Mouse (Mus musculus): ENCODE results near the gene 3110009E18Rik. TPM values are rescaled to one million over a fixed set of nuclear protein-coding genes. Genes with fewer than 3 reads are reported as not detected.

The 3110009E18Rik gene
- polyA plus RNA-seq, 1 experiment from 2014 or later, result 14.4 TPM

GRCm38 (mm10) chr1:120158474-120159127 lies 37.6 kb downstream of the 3110009E18Rik start:
- H3K4me2 ChIP-seq, result no peak overlapping the region
- peak; percentile 88 for ATAC-seq (ENCODE audit: borderline replicate concordance, extremely low read depth, low FRiP score, low TSS enrichment)
- no peaks in the 10 kb centered on the region for H3K36me3 ChIP-seq
- H3K27me3 ChIP-seq, result no peaks in the 10 kb centered on the region
- WGBS, result 44% methylated on average over 9 of the region's 9 CpGs
- no peak overlapping the region for H3K9ac ChIP-seq
- peaks cover 4% of the 10 kb centered on the region; the same call in 1 of the 2 replicates for H3K4me1 ChIP-seq
- no peak overlapping the region for H3K27ac ChIP-seq
- H3K4me3 ChIP-seq, result no peak overlapping the region
- H3K9me3 ChIP-seq, result no peaks in the 10 kb centered on the region

GRCm38 (mm10) chr1:120161502-120161901 lies 40.5 kb downstream of the 3110009E18Rik start:
- ATAC-seq (ENCODE audit: borderline replicate concordance, extremely low read depth, low FRiP score, low TSS enrichment), result no peak
- Histone ChIP-seq H3K9ac (no peak overlapping the region), H3K27me3 (no peaks in the 10 kb centered on the region), H3K36me3 (no peaks in the 10 kb centered on the region), H3K27ac (no peak overlapping the region), H3K4me2 (no peak overlapping the region), H3K4me3 (no peak overlapping the region), H3K4me1 (peaks cover 4% of the 10 kb centered on the region; the same call in 1 of the 2 replicates), H3K9me3 (no peaks in the 10 kb centered on the region)
- WGBS, result 88% methylated on average over 5 of the region's 5 CpGs

GRCm38 (mm10) chr1:120162616-120163015 lies 41.6 kb downstream of the 3110009E18Rik start:
- WGBS, result 55% methylated on average over 1 of the region's 1 CpGs
- Histone ChIP-seq H3K36me3 (no peaks in the 10 kb centered on the region), H3K9me3 (no peaks in the 10 kb centered on the region), H3K9ac (no peak overlapping the region), H3K4me2 (no peak overlapping the region), H3K4me1 (peaks cover 4% of the 10 kb centered on the region; the same call in 1 of the 2 replicates), H3K27ac (no peak overlapping the region), H3K27me3 (no peaks in the 10 kb centered on the region), H3K4me3 (no peak overlapping the region)
- no peak for ATAC-seq (ENCODE audit: borderline replicate concordance, extremely low read depth, low FRiP score, low TSS enrichment)

GRCm38 (mm10) chr1:120168016-120168415 lies 47.0 kb downstream of the 3110009E18Rik start:
- Histone ChIP-seq H3K36me3 (no peaks in the 10 kb centered on the region), H3K27me3 (no peaks in the 10 kb centered on the region), H3K4me1 (no peaks in the 10 kb centered on the region; the same call in 1 of the 2 replicates), H3K4me2 (no peak overlapping the region), H3K9ac (no peak overlapping the region), H3K27ac (no peak overlapping the region), H3K4me3 (no peak overlapping the region), H3K9me3 (no peaks in the 10 kb centered on the region)
- ATAC-seq (ENCODE audit: borderline replicate concordance, extremely low read depth, low FRiP score, low TSS enrichment), result no peak
- 42% methylated on average over 4 of the region's 4 CpGs for WGBS

- no peak overlapping the region for H3K4me3 ChIP-seq
- H3K4me1 ChIP-seq, result no peaks in the 10 kb centered on the region; the same call in 1 of the 2 replicates
- no peaks in the 10 kb centered on the region for H3K9me3 ChIP-seq
- ATAC-seq (ENCODE audit: borderline replicate concordance, extremely low read depth, low FRiP score, low TSS enrichment), result no peak
- H3K27me3 ChIP-seq, result no peaks in the 10 kb centered on the region
- 86% methylated on average over 7 of the region's 7 CpGs for WGBS
- H3K4me2 ChIP-seq, result no peak overlapping the region
- H3K27ac ChIP-seq, result no peak overlapping the region
- H3K9ac ChIP-seq, result no peak overlapping the region
- no peaks in the 10 kb centered on the region for H3K36me3 ChIP-seq
Measured at GRCm38 (mm10) chr1:120168674-120169073, 47.7 kb downstream of the 3110009E18Rik start.

- Histone ChIP-seq H3K36me3 (no peaks in the 10 kb centered on the region), H3K4me1 (no peaks in the 10 kb centered on the region; the same call in 1 of the 2 replicates), H3K27me3 (no peaks in the 10 kb centered on the region), H3K4me3 (no peak overlapping the region), H3K4me2 (no peak overlapping the region), H3K27ac (no peak overlapping the region), H3K9ac (no peak overlapping the region), H3K9me3 (no peaks in the 10 kb centered on the region)
- 83% methylated on average over 7 of the region's 7 CpGs for WGBS
- no peak for ATAC-seq (ENCODE audit: borderline replicate concordance, extremely low read depth, low FRiP score, low TSS enrichment)
Measured at GRCm38 (mm10) chr1:120170307-120170706, 49.3 kb downstream of the 3110009E18Rik start.

GRCm38 (mm10) chr1:120171819-120172521 lies 51.0 kb downstream of the 3110009E18Rik start:
- H3K36me3 ChIP-seq, result no peaks in the 10 kb centered on the region
- peaks cover 9% of the 10 kb centered on the region for H3K4me1 ChIP-seq
- no peak overlapping the region for H3K4me2 ChIP-seq
- no peak overlapping the region for H3K4me3 ChIP-seq
- H3K27ac ChIP-seq, result no peak overlapping the region
- WGBS, result 41% methylated on average over 5 of the region's 5 CpGs
- no peaks in the 10 kb centered on the region for H3K9me3 ChIP-seq
- H3K27me3 ChIP-seq, result no peaks in the 10 kb centered on the region
- H3K9ac ChIP-seq, result no peak overlapping the region
- ATAC-seq (ENCODE audit: borderline replicate concordance, extremely low read depth, low FRiP score, low TSS enrichment), result 0 out of 2 replicates have a peak, but pooled peaks have one; percentile 36

- Histone ChIP-seq H3K9ac (no peak overlapping the region), H3K4me1 (peaks cover 9% of the 10 kb centered on the region), H3K4me3 (no peak overlapping the region), H3K27me3 (no peaks in the 10 kb centered on the region), H3K27ac (no peak overlapping the region), H3K4me2 (no peak overlapping the region), H3K9me3 (no peaks in the 10 kb centered on the region), H3K36me3 (no peaks in the 10 kb centered on the region)
- ATAC-seq (ENCODE audit: borderline replicate concordance, extremely low read depth, low FRiP score, low TSS enrichment), result no peak
- WGBS, result 73% methylated on average over 4 of the region's 4 CpGs
Measured at GRCm38 (mm10) chr1:120174991-120175390, 54.0 kb downstream of the 3110009E18Rik start.

- H3K4me2 ChIP-seq, result 0 out of 2 replicates have a peak overlapping the region, but pooled peaks have one; percentile 7
- H3K4me1 ChIP-seq, result peaks cover 9% of the 10 kb centered on the region
- H3K4me3 ChIP-seq, result no peak overlapping the region
- no peaks in the 10 kb centered on the region for H3K36me3 ChIP-seq
- H3K9ac ChIP-seq, result no peak overlapping the region
- H3K9me3 ChIP-seq, result no peaks in the 10 kb centered on the region
- H3K27ac ChIP-seq, result peak overlapping the region; percentile 5; the same call in 1 of the 2 replicates
- no peaks in the 10 kb centered on the region for H3K27me3 ChIP-seq
- 9% methylated on average over 14 of the region's 14 CpGs for WGBS
- 0 out of 2 replicates have a peak, but pooled peaks have one; percentile 43 for ATAC-seq (ENCODE audit: borderline replicate concordance, extremely low read depth, low FRiP score, low TSS enrichment)
Measured at GRCm38 (mm10) chr1:120176313-120176712, 55.3 kb downstream of the 3110009E18Rik start.

- H3K9ac ChIP-seq, result no peak overlapping the region
- H3K36me3 ChIP-seq, result no peaks in the 10 kb centered on the region
- no peak for ATAC-seq (ENCODE audit: borderline replicate concordance, extremely low read depth, low FRiP score, low TSS enrichment)
- 96% methylated on average over 8 of the region's 8 CpGs for WGBS
- no peak overlapping the region for H3K4me3 ChIP-seq
- H3K27ac ChIP-seq, result no peak overlapping the region
- H3K9me3 ChIP-seq, result no peaks in the 10 kb centered on the region
- H3K4me1 ChIP-seq, result peaks cover 9% of the 10 kb centered on the region
- no peaks in the 10 kb centered on the region for H3K27me3 ChIP-seq
- H3K4me2 ChIP-seq, result no peak overlapping the region
Measured at GRCm38 (mm10) chr1:120177141-120177540, 56.2 kb downstream of the 3110009E18Rik start.

GRCm38 (mm10) chr1:120186204-120186603 lies 65.2 kb downstream of the 3110009E18Rik start:
- Histone ChIP-seq H3K27me3 (no peaks in the 10 kb centered on the region), H3K4me2 (no peak overlapping the region), H3K27ac (no peak overlapping the region), H3K9me3 (no peaks in the 10 kb centered on the region), H3K4me1 (no peaks in the 10 kb centered on the region), H3K9ac (no peak overlapping the region), H3K4me3 (no peak overlapping the region), H3K36me3 (no peaks in the 10 kb centered on the region)
- ATAC-seq (ENCODE audit: borderline replicate concordance, extremely low read depth, low FRiP score, low TSS enrichment), result no peak
- 52% methylated on average over 6 of the region's 6 CpGs for WGBS

- Histone ChIP-seq H3K4me1 (no peaks in the 10 kb centered on the region), H3K4me2 (no peak overlapping the region), H3K9ac (no peak overlapping the region), H3K4me3 (no peak overlapping the region), H3K27me3 (no peaks in the 10 kb centered on the region), H3K9me3 (no peaks in the 10 kb centered on the region), H3K36me3 (no peaks in the 10 kb centered on the region), H3K27ac (no peak overlapping the region)
- 67% methylated on average over 9 of the region's 9 CpGs for WGBS
- no peak for ATAC-seq (ENCODE audit: borderline replicate concordance, extremely low read depth, low FRiP score, low TSS enrichment)
Measured at GRCm38 (mm10) chr1:120186655-120187054, 65.7 kb downstream of the 3110009E18Rik start.

Data from lung, embryonic 15.5 days (tissue).